In the genomic region with DNA sequence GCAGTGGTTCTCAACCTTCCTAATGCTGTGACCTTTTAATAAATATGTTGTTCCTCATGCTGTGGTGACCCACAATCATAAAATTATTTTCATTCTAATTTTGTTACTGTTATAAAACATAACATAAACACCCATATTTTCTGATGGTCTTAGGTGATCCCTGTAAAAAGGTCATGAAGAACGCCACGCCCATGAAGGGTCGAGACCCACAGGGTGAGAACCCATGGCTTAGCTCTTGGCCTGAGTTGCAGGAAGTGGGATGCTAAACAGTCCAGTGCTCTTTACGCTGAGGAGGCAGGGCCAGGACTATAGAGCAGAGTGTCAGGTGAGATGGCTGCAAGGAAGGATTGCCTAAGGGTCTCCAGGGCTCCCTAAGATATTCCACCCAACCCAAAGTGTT, we compare ENCODE assay signal across 28 mouse cellular contexts. TPM values are rescaled to one million over a fixed set of nuclear protein-coding genes. Genes with fewer than 3 reads are reported as not detected.
DNase-seq lines count a peak whose midpoint lies in the region; ATAC-seq lines count a peak whose summit lies in the region.
"Had no signal": no experiment of that assay in that cellular context is flagged by ENCODE, and none has a peak within 500 bp of the region (broad histone marks: within the 10 kb centered on the region; RNA-seq: fewer than 3 reads in every experiment).

No protein-coding gene starts in this region.

- no peak overlapping the region for H3K4me3 ChIP-seq in heart, embryonic 11.5 days (ENCODE audit: low read depth, low read length)
- H3K4me3 ChIP-seq in neural tube, embryonic 15.5 days (replicated peaks), result no peak overlapping the region
- H3K4me3 ChIP-seq: forebrain, embryonic 10.5 days; gastrocnemius, adult 2 months; heart, embryonic 12.5 days; heart, embryonic 15.5 days; hindbrain, embryonic 12.5 days; hindbrain, embryonic 15.5 days; intestine, embryonic 15.5 days had no signal

- WGBS in heart, embryonic 11.5 days (ENCODE audit: insufficient replicate concordance), result 82% methylated on average over 4 of the region's 4 CpGs
- WGBS in neural tube, embryonic 15.5 days, result 92% methylated on average over 4 of the region's 4 CpGs

- H3K9ac ChIP-seq in heart, embryonic 11.5 days (ENCODE audit: low read depth, low read length), result no peak overlapping the region
- no peak overlapping the region for H3K9ac ChIP-seq in neural tube, embryonic 15.5 days (replicated peaks)
- H3K9ac ChIP-seq: forebrain, postnatal 0 days; heart, embryonic 12.5 days; heart, embryonic 15.5 days; hindbrain, embryonic 12.5 days; hindbrain, embryonic 15.5 days; intestine, embryonic 15.5 days had no signal

- ATAC-seq in heart, embryonic 11.5 days (replicated peaks; ENCODE audit: insufficient number of reproducible peaks, low FRiP score, low TSS enrichment), result no peak
- ATAC-seq in neural tube, embryonic 15.5 days (ENCODE audit: low FRiP score), result no peak
- ATAC-seq: activated CD4-positive, CD25-positive, alpha-beta regulatory T cell, adult 4 months; CD4-positive, CD25-positive, alpha-beta regulatory T cell, adult 4 months; forebrain, embryonic 14.5 days; forebrain, postnatal 0 days; Patski had no signal

- no peaks in the 10 kb centered on the region for H3K9me3 ChIP-seq in heart, embryonic 11.5 days (replicated peaks; ENCODE audit: control insufficient read depth, low read length)
- H3K9me3 ChIP-seq in neural tube, embryonic 15.5 days (replicated peaks), result no peaks in the 10 kb centered on the region
- H3K9me3 ChIP-seq: forebrain, embryonic 10.5 days; G1E; hindbrain, embryonic 12.5 days; hindbrain, embryonic 15.5 days; intestine, embryonic 15.5 days had no signal

- H3K4me2 ChIP-seq in heart, embryonic 11.5 days, result no peak overlapping the region
- no peak overlapping the region for H3K4me2 ChIP-seq in neural tube, embryonic 15.5 days
- H3K4me2 ChIP-seq: heart, embryonic 12.5 days; heart, embryonic 15.5 days; hindbrain, embryonic 12.5 days; hindbrain, embryonic 15.5 days; intestine, embryonic 15.5 days had no signal

- peaks cover 5% of the 10 kb centered on the region; the same call in 1 of the 2 replicates for H3K4me1 ChIP-seq in heart, embryonic 11.5 days (ENCODE audit: control insufficient read depth, insufficient read depth, low read length)
- H3K4me1 ChIP-seq in neural tube, embryonic 15.5 days, result no peaks in the 10 kb centered on the region
- H3K4me1 ChIP-seq: heart, embryonic 15.5 days; hindbrain, embryonic 12.5 days; hindbrain, embryonic 15.5 days; intestine, embryonic 15.5 days had no signal

- peak; percentile 1 for DNase-seq in heart, postnatal 4 days
- DNase-seq in neural tube, embryonic 10.5 days (ENCODE audit: extremely low spot score, low spot score), result peak; percentile 9
- peak; percentile 34 for DNase-seq in R1 (ENCODE audit: low read depth, low spot score)
- no peak for DNase-seq in spleen, postnatal 10 days (ENCODE audit: low spot score in 2 of 2)
- DNase-seq: adrenal gland, postnatal 10 days; adrenal gland, postnatal 36 days; cerebellum, adult 18-20 months; cerebellum, adult 9-10 months; cerebellum, postnatal 14 days; forebrain, postnatal 0 days; gastrocnemius, adult 2 months; gastrocnemius, postnatal 14 days; heart, adult 18-20 months; heart, postnatal 10 days; kidney, adult 18-20 months had no signal

- H3K27me3 ChIP-seq in heart, embryonic 11.5 days (ENCODE audit: control insufficient read depth, insufficient read depth, low read length), result no peaks in the 10 kb centered on the region
- no peaks in the 10 kb centered on the region for H3K27me3 ChIP-seq in neural tube, embryonic 15.5 days (replicated peaks)
- H3K27me3 ChIP-seq: heart, embryonic 12.5 days; heart, embryonic 15.5 days; hindbrain, embryonic 12.5 days; hindbrain, embryonic 15.5 days; intestine, embryonic 15.5 days; Patski had no signal

- no peaks in the 10 kb centered on the region for H3K36me3 ChIP-seq in heart, embryonic 11.5 days (ENCODE audit: control insufficient read depth, insufficient read depth, low read length)
- H3K36me3 ChIP-seq in neural tube, embryonic 15.5 days, result no peaks in the 10 kb centered on the region
- H3K36me3 ChIP-seq: forebrain, embryonic 10.5 days; G1E; heart, embryonic 12.5 days; heart, embryonic 15.5 days; hindbrain, embryonic 12.5 days; hindbrain, embryonic 15.5 days; intestine, embryonic 15.5 days had no signal

- no peak overlapping the region for H3K27ac ChIP-seq in heart, embryonic 11.5 days (ENCODE audit: low read depth, low read length)
- H3K27ac ChIP-seq in neural tube, embryonic 15.5 days (replicated peaks), result no peak overlapping the region
- H3K27ac ChIP-seq: forebrain, embryonic 10.5 days; gastrocnemius, adult 2 months; heart, embryonic 15.5 days; hindbrain, embryonic 12.5 days; hindbrain, embryonic 15.5 days; intestine, embryonic 15.5 days had no signal

RNA-seq across cellular contexts. Expression of gene Vangl1, which starts 10.2 kb away (rescaled TPM):
- total RNA-seq in heart, postnatal 4 days (2021), result 10 to 100 TPM; 35.7 to 37.3 TPM
- 29.4 and 31.6 TPM in 2 replicates for polyA plus RNA-seq in heart, embryonic 11.5 days (2014; fragmentation: Nextera tagmentation; extraction: Ambion mirVana)
- polyA plus RNA-seq in neural tube, embryonic 15.5 days (2015; fragmentation: Nextera tagmentation; extraction: Ambion mirVana), result 9.0 and 11.8 TPM in 2 replicates
- polyA plus RNA-seq: activated CD4-positive, CD25-positive, alpha-beta regulatory T cell, adult 4 months had no signal

Comparison
In these comparisons a context has a peak if more than half of its experiments do, and no peak if none do; other contexts are left out.
1. DNase-seq: peak in heart, postnatal 4 days (single experiment), neural tube, embryonic 10.5 days (single experiment) and R1 (single experiment); none in spleen, postnatal 10 days (0 of 2).